Mouse (Mus musculus): ENCODE measurements around the gene Foxa1.

- TF ChIP-seq POLR2A (IDR thresholded peaks at IDR 0.05; ENCODE audit: low read depth, low read length) (no peak), CTCF (IDR thresholded peaks at IDR 0.05; ENCODE audit: extremely low read depth, insufficient read length, insufficient replicate concordance, low read depth, low read length) (no peak)
Measured at GRCm38 (mm10) chr12:57534879-57535611, 11.7 kb downstream of the Foxa1 start.
